Mouse (Mus musculus): ENCODE measurements around the gene Thrsp. TPM values are rescaled to one million over a fixed set of nuclear protein-coding genes. Genes with fewer than 3 reads are reported as not detected.

Thrsp gene
- polyA plus RNA-seq (2012; rRNA removed; ENCODE audit: low replicate concordance), result 1,438 and 2,003 TPM in 2 replicates

GRCm38 (mm10) chr7:97416906-97417777, at the start of gene Thrsp:
Gene Thrsp (minus strand): TSS chr7:97417730.

GRCm38 (mm10) chr7:97451023-97451422, 33.5 kb upstream of the Thrsp start, which contains the start of gene Kctd14:
Gene Kctd14 (plus strand): TSS chr7:97451323.

GRCm38 (mm10) chr7:97399960-97400715, 17.4 kb downstream of the Thrsp start, which contains the start of gene Ndufc2:
Gene Ndufc2 (plus strand): TSS chr7:97400003.

Other genes starting within 250 kb of the Thrsp start
- gene Usp35, start 85.7 kb downstream of the Thrsp start, polyA plus RNA-seq (2012; rRNA removed; ENCODE audit: low replicate concordance), result 11.1 and 11.9 TPM in 2 replicates
- gene Kctd21, start 85.4 kb downstream of the Thrsp start, polyA plus RNA-seq (2012; rRNA removed; ENCODE audit: low replicate concordance), result 7.2 and 17.3 TPM in 2 replicates
- 9.1 and 18.5 TPM in 2 replicates for gene Alg8, start 46.1 kb downstream of the Thrsp start, polyA plus RNA-seq (2012; rRNA removed; ENCODE audit: low replicate concordance)
- gene Ndufc2, start 17.7 kb downstream of the Thrsp start, polyA plus RNA-seq (2012; rRNA removed; ENCODE audit: low replicate concordance), result 148 and 177 TPM in 2 replicates
- 3.5 and 7.8 TPM in 2 replicates for gene Kctd14, start 33.6 kb upstream of the Thrsp start, polyA plus RNA-seq (2012; rRNA removed; ENCODE audit: low replicate concordance)
- 79.2 and 104 TPM in 2 replicates for gene Ints4, start 63.2 kb upstream of the Thrsp start, polyA plus RNA-seq (2012; rRNA removed; ENCODE audit: low replicate concordance)
- gene Aamdc, start 161.8 kb upstream of the Thrsp start, polyA plus RNA-seq (2012; rRNA removed; ENCODE audit: low replicate concordance), result 33.0 and 66.8 TPM in 2 replicates
- 1.6 and 2.5 TPM in 2 replicates for gene Rsf1, start 162.2 kb upstream of the Thrsp start, polyA plus RNA-seq (2012; rRNA removed; ENCODE audit: low replicate concordance)